Mouse (Mus musculus): ENCODE results near the gene Dupd1.
A peak's percentile ranks its signal among the peaks of the same experiment; 100 is the strongest.

Dupd1 gene

GRCm38 (mm10) chr14:21720430-21721205 lies 6.2 kb upstream of the Dupd1 start:
- DNase-seq = no peak

- no peak for DNase-seq
Observed at GRCm38 (mm10) chr14:21719646-21720383, 5.4 kb upstream of the Dupd1 start.

- no peak for DNase-seq
Observed at GRCm38 (mm10) chr14:21711231-21711630, 3.1 kb downstream of the Dupd1 start.

- no peak for DNase-seq
Observed at GRCm38 (mm10) chr14:21709545-21709944, 4.8 kb downstream of the Dupd1 start.

- no peak for DNase-seq
Observed at GRCm38 (mm10) chr14:21706759-21707571, 7.4 kb downstream of the Dupd1 start.

GRCm38 (mm10) chr14:21705462-21705861 lies 8.9 kb downstream of the Dupd1 start:
- no peak for DNase-seq

GRCm38 (mm10) chr14:21703255-21703654 lies 11.1 kb downstream of the Dupd1 start:
- DNase-seq = no peak

GRCm38 (mm10) chr14:21702691-21703090 lies 11.7 kb downstream of the Dupd1 start:
- DNase-seq = no peak

- no peak for DNase-seq
Observed at GRCm38 (mm10) chr14:21696186-21696830, 18.1 kb downstream of the Dupd1 start.

- no peak for DNase-seq
Observed at GRCm38 (mm10) chr14:21695020-21695419, 19.4 kb downstream of the Dupd1 start.

GRCm38 (mm10) chr14:21691070-21691469 lies 23.3 kb downstream of the Dupd1 start:
- DNase-seq = no peak

- DNase-seq = no peak
Observed at GRCm38 (mm10) chr14:21686376-21687279, 27.7 kb downstream of the Dupd1 start.

GRCm38 (mm10) chr14:21685411-21686146 lies 28.8 kb downstream of the Dupd1 start:
- no peak for DNase-seq

- DNase-seq = no peak
Observed at GRCm38 (mm10) chr14:21683834-21684233, 30.5 kb downstream of the Dupd1 start.

- peak; percentile 39 to 54 for DNase-seq
Observed at GRCm38 (mm10) chr14:21682681-21683129, 31.7 kb downstream of the Dupd1 start.

GRCm38 (mm10) chr14:21679631-21680201 lies 34.7 kb downstream of the Dupd1 start:
- DNase-seq = no peak

GRCm38 (mm10) chr14:21678509-21679285 lies 35.7 kb downstream of the Dupd1 start:
- DNase-seq = peak; percentile 31 to 46

GRCm38 (mm10) chr14:21676223-21676622 lies 38.2 kb downstream of the Dupd1 start:
- no peak for DNase-seq

- DNase-seq = no peak
Observed at GRCm38 (mm10) chr14:21674471-21674870, 39.9 kb downstream of the Dupd1 start.

- DNase-seq = no peak
Observed at GRCm38 (mm10) chr14:21673100-21673499, 41.3 kb downstream of the Dupd1 start.
